Mouse (Mus musculus) gastrocnemius, adult 2 months (tissue): Measurements from ENCODE around the gene Ccdc155. TPM values are rescaled to one million over a fixed set of nuclear protein-coding genes. Genes with fewer than 3 reads are reported as not detected.

Experiments
- DNase-seq: peaks from one replicate; pipeline ENCODE4 v3.0.0; 2022
- H3K27ac ChIP-seq: fragments of 200-600 bp; 2 replicates; pipeline ENCODE4 v1.8.1; 2022; ENCODE audit warnings: mild to moderate bottlenecking
- H3K4me3 ChIP-seq: fragments of 200-600 bp; 2 replicates; pipeline ENCODE4 v1.8.1; 2022; ENCODE audit warnings: mild to moderate bottlenecking, moderate library complexity
- CTCF ChIP-seq: fragments of 200-600 bp; IDR thresholded peaks from 2 replicates; pipeline ENCODE4 v1.8.1; 2022; ENCODE audit warnings: antibody characterized with exemption, mild to moderate bottlenecking, moderate library complexity
- intact Hi-C: fragments of 180-260 bp; cut with DNase I; formaldehyde crosslinking; loops from one replicate; pipeline ENCODE4 v1.15.1; 2025
- total RNA-seq, 2 experiments: library from RNA; stranded (reverse); gene quantifications; 2 replicates each; pipeline ENCODE4 v1.2.3; 2021

Ccdc155 gene
- total RNA-seq, 2 experiments from 2014 or later = not detected

DNA sequence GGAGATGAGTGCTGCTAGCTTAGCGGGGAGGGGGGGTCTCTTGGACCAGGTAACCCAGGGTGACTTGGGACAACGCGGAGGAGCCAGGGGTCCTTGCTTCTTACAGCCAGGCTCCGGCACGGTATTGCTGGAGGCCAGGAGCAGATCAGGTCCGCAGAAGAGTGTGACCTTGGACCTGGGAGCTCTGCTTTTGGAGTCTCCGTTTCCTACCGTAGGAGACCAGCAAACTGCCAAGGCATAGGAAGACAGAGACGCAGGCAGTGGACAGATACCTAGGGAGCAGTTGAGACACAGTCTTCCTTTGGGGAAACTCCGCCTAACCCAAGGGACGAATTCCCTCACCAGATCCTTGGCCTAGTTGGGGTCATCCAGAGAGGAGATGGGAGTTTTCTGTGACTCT lies 39.0 kb downstream of the Ccdc155 start:
- DNase-seq = no peak
- TF ChIP-seq CTCF = no peak
- no peak overlapping the region for H3K27ac ChIP-seq
- H3K4me3 ChIP-seq = no peak overlapping the region
- intact Hi-C loops = no loop called here

DNA sequence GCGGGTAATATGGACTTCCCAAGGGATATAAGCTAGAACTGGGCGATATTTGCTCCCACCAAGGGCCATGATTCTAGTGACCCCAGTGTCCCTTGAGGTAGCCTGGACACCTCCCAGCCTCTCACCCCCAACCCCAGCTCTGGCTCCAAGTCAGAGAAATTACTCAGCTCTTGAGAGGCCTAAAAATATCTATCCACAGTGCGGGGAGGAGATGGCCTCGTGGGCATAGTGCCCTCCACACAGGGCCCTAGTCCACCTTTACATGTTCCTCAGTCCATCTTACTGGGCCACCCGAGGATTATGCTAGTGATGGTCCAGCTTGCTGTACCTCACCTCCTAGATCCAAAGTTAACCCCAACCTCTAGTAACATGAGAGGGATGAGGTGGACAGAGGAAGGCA lies 39.9 kb downstream of the Ccdc155 start:
- DNase-seq = no peak
- H3K27ac ChIP-seq = no peak overlapping the region
- no peak overlapping the region for H3K4me3 ChIP-seq
- TF ChIP-seq CTCF = no peak
- intact Hi-C loops = no loop called here

DNA sequence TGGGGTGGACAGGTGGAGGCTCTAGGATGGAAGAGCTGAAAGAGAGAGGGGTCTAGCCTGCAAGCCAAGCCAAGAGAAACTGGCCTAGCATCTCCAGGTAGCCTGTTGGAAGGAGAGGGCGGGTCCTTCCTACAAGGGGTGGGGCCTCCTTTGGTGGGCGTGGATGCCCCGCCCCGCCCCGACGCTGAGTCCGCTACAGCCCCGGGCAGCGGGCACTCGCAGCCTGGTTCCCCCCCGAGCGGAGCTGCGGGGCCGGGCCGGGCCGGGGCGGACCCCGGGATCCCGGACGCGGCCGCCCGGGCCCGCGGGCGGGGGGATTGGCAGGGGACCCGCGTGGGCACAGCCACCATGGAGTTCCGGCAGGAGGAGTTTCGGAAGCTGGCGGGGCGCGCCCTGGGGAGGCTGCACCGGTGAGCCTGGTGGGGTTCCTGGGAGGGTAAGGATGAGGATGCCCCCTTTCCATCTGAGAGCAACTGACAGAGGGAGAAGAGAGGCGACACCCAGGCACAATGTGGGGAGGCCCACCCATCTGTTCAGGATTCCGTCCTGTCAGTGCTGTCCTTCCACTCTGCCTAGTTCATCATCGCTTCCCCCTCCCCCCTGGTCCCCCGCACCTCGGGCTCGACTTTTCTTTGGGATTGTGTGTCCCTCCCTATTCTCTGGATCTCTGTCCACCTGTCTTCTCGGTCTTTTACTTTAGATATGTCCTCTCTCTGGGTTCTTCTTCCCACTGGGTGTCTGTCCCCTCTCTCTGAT lies 40.8 kb downstream of the Ccdc155 start, which contains the start of gene Slc17a7:
Slc17a7 (plus strand) TSS at position 215 of the 756 bp plus-strand sequence.
- intact Hi-C loops = loop anchor here (2.0 kb wide), 1 partner anchor 135 kb away; no protein-coding TSS in a partner anchor
- H3K4me3 ChIP-seq = peak within 1 kb of the TSS; percentile 67
- no peak within 1 kb of the TSS for H3K27ac ChIP-seq
- TF ChIP-seq CTCF = no peak
- peak; percentile 44 for DNase-seq

DNA sequence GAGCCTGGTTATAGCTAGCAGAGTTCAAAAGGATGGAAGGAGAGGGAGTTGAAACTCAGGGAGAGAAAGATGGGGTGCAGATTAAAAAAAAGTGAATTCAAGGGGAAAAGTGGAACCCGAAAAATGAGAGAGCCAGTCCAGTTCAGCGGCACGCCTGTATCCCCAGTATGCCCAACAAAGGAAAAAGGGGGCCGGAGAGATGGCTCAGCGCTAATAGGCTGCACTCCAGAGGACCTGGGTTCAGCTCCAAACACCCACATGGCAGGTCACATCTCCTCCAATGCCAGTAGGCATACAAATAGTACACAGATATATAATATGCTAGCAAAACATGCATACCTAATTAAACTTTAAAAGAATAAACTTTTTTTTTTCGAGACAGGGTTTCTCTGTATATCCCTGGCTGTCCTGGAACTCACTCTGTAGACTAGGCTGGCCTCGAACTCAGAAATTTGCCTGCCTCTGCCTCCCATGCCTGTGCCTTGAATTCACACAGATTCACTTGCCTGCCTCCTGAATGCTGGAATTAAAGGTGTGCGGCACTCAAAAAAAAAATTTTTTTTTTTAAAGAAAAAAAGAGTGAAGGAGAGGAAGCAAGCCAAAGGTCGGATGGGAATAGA lies 41.6 kb downstream of the Ccdc155 start:
- no peak overlapping the region for H3K4me3 ChIP-seq
- intact Hi-C loops = loop anchor here (1.0 to 2.0 kb wide), 2 partner anchors 35 to 136 kb away; no protein-coding TSS in a partner anchor
- no peak for TF ChIP-seq CTCF
- H3K27ac ChIP-seq = no peak overlapping the region
- DNase-seq = no peak

DNA sequence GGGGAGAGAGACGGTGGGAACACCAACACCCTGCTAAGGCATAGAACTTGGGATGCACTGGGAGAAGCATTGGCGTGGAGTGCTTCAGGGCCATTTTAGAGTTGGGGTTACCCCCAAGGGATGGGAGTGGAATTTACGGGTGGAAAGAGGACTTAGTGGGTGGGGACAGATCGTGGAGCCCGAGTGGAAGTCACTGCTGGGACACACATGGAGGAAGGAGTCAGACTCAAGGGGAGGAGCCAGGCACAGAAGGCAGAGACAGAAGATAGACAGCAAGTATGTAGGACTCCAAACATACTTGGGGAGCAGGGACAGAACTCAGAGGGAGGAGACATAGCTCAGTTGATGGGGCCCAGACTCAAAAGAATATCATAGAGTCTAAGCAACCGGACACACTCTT lies 42.1 kb downstream of the Ccdc155 start:
- no peak for TF ChIP-seq CTCF
- intact Hi-C loops = loop anchor here (1.0 to 2.0 kb wide), 2 partner anchors 36 to 136 kb away; no protein-coding TSS in a partner anchor
- Histone ChIP-seq H3K27ac (no peak overlapping the region), H3K4me3 (peak overlapping the region; percentile 74)
- no peak for DNase-seq

DNA sequence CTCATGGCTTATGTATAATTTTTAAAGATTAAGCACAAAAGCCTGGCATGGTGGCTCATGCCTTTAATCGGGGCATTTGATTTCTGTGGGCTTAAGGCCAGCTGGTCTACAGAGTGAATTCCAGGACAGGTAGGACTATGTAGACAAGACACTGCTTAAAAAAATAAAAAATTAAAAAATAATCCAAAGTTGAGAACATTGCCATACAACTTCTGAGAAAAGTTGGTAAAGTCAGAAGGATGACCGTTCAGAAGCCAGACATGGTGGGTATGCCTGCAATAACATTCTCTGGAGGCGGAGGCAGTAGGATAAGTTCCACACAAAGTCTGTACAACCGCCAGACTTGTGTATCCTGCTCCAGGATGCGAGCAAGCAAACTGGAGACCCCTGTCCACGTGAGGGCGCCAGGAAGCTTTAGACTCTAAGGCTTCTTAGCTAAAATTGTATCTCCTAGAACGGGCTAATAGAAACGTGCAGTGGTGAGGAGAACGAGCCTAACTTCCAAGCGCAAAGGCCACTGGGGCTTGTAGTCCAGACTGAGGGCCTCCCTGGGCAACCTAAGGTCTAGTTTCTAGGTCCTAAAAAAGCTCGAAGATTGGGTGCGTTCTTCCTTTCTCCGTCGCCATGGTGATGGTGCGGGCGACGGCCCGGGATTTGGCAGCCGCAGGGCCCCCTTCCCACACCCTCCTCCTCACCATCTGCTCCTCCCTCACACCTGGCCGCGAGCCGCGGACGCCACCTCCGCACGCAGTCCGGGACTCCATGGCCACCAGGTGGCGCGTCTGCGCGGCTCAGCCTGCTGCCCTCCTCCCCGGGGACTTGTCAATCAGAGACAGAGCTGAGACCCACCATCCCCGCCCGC lies 42.8 kb downstream of the Ccdc155 start:
- intact Hi-C loops = loop anchor here (1.0 to 2.0 kb wide), 2 partner anchors 36 to 137 kb away; no protein-coding TSS in a partner anchor
- peak; percentile 94 for DNase-seq
- peak overlapping the region; percentile 74 for H3K4me3 ChIP-seq
- peak; percentile 86 for TF ChIP-seq CTCF
- peak overlapping the region; percentile 60; the same call in 1 of the 2 replicates for H3K27ac ChIP-seq

DNA sequence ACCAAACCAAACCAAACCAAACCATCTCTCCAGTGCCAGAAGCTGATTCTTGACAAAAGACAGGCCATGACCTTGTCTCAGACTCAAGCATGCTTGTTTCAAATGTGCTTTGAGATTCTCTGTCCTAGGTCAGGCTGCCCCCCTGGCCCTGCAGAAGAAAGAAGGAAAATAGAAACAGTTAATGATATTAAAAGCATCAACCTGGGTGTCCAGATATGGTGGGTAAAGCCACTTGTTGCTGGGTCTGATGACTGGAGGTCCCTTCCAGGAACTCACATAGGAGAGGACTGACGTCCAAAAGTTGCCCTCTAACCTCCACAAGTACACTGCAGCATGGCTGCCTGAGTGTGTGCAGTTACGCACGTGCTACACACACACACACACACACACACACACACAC lies 43.8 kb downstream of the Ccdc155 start:
- Histone ChIP-seq H3K4me3 (no peak overlapping the region), H3K27ac (no peak overlapping the region)
- intact Hi-C loops = no loop called here
- no peak for DNase-seq
- TF ChIP-seq CTCF = no peak

DNA sequence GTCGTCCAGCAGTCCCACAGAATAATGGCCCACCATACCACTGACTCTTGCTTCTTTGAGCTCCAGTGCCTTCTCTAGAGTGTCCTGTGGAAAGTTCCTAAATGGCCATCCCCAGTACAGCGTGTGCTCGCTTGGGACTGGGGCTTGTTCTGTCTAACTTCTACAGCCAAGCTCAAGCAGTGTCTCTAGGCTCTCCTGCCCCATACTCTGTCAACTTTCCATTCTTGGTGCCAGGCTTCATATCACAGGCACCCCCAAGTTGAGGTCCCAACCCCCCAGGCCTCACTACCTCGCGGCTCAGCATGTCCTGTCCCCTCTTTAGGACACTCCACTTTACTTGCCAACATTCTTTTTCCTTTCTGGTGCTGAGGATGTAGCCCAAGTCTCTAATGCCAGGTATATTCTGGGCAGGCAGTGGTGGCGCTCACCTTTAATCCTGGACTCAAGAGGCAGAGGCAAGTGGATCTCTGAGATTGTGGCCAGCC lies 44.3 kb downstream of the Ccdc155 start:
- Histone ChIP-seq H3K27ac (no peak overlapping the region), H3K4me3 (no peak overlapping the region)
- no peak for DNase-seq
- no peak for TF ChIP-seq CTCF
- intact Hi-C loops = no loop called here

DNA sequence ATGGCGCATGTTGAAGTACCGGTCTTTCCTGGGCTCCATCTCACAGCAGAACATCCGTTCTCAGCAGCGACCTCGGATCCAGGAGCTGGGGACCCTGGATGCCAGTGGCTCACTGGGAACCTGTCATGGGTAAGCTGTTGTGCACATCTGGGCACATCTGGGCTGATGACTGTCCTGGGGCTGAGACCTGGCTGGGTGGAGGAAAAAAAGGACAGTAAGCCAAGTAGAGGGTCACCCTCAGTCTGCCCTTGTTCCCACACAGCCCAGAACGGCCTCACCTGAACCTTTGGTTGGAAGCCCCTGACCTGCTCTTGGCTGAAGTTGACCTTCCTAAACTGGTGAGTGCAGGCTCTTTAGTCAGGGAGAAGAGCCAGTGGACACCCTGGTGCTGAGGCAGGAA lies 45.7 kb downstream of the Ccdc155 start:
- Histone ChIP-seq H3K27ac (no peak overlapping the region), H3K4me3 (no peak overlapping the region)
- intact Hi-C loops = no loop called here
- no peak for TF ChIP-seq CTCF
- DNase-seq = no peak

DNA sequence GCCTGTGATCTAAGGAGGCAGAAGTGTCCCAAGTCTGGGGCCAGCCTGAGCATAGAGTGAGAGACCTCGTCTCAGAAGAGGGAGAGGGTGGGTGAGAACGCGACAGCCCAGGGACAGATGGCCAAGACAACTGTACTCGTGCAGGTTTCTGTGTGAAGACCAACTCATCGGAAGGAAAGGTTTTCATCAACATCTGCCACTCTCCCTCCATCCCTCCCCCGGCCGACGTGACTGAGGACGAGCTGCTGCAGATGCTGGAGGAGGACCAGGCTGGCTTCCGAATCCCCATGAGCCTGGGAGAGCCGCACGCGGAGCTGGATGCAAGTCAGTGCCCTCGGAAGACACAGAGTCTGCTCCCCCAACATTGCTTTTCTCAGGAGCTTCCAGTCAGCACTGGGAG lies 47.2 kb downstream of the Ccdc155 start:
- TF ChIP-seq CTCF = no peak
- intact Hi-C loops = no loop called here
- no peak overlapping the region for H3K27ac ChIP-seq
- no peak for DNase-seq
- no peak overlapping the region for H3K4me3 ChIP-seq

DNA sequence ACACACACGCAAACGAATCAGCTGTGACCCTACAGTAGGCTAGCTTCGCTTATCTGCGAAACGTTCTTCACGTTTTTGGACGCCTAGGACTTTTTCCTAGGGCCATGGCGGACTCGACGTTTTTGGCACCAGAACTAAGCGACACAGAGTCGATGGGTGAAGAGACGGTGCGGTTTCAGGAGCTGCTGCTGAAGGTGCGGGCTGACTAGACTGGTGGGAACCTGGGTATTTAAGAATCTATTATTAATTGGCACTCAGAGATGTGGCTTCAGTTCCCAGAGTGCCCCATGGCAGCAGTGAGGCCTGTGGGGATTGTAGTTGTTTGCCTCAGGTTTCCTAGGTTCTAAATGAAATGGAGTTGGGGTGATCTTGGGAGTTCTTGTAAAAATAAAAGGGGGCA lies 48.5 kb downstream of the Ccdc155 start:
- no peak for TF ChIP-seq CTCF
- no peak for DNase-seq
- intact Hi-C loops = no loop called here
- Histone ChIP-seq H3K27ac (no peak overlapping the region), H3K4me3 (no peak overlapping the region)

DNA sequence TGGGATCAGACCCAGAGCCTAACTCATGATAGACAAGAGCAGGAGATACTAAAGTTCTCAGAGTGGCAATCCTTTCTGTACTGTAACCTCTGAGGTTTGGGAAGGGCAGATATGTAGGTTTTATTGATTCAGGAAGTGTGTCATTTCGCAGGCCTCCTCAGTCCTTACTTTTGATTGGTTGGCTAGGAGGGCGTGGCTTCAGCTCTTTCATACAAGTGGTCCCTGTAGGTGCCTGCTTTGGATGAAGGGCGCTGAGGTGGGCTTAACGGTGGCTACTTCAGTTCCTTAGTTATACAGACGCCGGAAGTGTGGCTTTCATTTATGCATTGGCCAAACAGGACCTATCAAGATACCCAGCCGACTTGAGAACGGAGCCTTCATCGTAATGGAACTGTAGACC lies 49.1 kb downstream of the Ccdc155 start:
- TF ChIP-seq CTCF = no peak
- no peak for DNase-seq
- intact Hi-C loops = no loop called here
- Histone ChIP-seq H3K4me3 (no peak overlapping the region), H3K27ac (peak overlapping the region; percentile 97; the same call in 1 of the 2 replicates)
